Mouse (Mus musculus) central nervous system, embryonic 11.5 days (tissue): ENCODE measurements around the gene Rtcb. TPM values are rescaled to one million over a fixed set of nuclear protein-coding genes. Genes with fewer than 3 reads are reported as not detected.

Experiments
- polyA plus RNA-seq: library from polyadenylated mRNA; depleted of rRNA; stranded (reverse); fragments of >200 nt; gene quantifications from 2 replicates; pipeline ENCODE4 v1.2.3, GENCODE M21; 2012; rRNA removed

Gene Rtcb
- 199 and 218 TPM in 2 replicates for polyA plus RNA-seq

DNA sequence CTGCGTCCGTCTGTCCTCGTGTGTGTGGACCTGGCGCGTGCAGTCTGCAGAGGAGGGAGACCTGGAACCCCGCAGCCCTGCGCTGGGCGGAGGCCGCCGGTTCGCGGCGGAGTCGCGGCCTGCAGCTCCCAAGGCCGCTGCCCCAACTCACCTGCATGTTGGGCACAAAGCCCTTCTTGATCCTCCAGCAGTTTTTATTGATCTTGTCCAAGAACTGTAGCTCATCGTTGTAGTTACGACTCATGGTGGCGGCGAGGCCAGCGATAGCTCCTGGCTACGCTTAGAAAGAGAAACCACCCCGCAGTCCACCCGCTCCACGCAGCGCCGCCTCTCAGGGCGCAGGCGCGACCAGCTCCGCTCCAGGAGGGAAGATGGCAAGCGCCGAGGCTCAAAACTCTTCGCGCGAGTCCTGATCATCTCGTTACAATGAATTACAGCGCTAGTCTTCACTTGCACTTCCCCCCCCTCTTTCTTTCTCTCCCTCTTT is at the start of gene Rtcb:
Gene Rtcb, minus strand, starts transcription at position 360 of the 487 bp plus-strand sequence.

GRCm38 (mm10) chr10:85927676-85928445 is 29.8 kb downstream of the Rtcb start, which contains the start of gene Ascl4:
Gene Ascl4, plus strand, starts transcription at chr10:85927681.

GRCm38 (mm10) chr10:85916498-85917309 is 40.9 kb downstream of the Rtcb start, which contains the start of gene Prdm4:
Gene Prdm4, minus strand, starts transcription at chr10:85917142.

Other genes starting within 250 kb of the Rtcb start
- 51.5 and 78.9 TPM in 2 replicates for gene Pwp1, start 128.3 kb downstream of the Rtcb start, polyA plus RNA-seq
- 33.5 and 49.2 TPM in 2 replicates for gene Prdm4, start 40.7 kb downstream of the Rtcb start, polyA plus RNA-seq
- 0.24 and 0.26 TPM in 2 replicates for gene Ascl4, start 30.1 kb downstream of the Rtcb start, polyA plus RNA-seq
- 0.02 TPM in 1 of 2 replicates, not detected in the other for gene Bpifc, start 54.1 kb upstream of the Rtcb start, polyA plus RNA-seq
- gene Fbxo7, start 64.1 kb upstream of the Rtcb start, polyA plus RNA-seq, result 15.5 and 21.6 TPM in 2 replicates